Mouse (Mus musculus) CH12.LX (cell line): Measurements from ENCODE around the gene Adam1b.

Experiments used
- BHLHE40 ChIP-seq: IDR thresholded peaks from 2 replicates; pipeline ENCODE4 v1.6.1; 2011; ENCODE audit warnings: mild to moderate bottlenecking, low read depth, low read length, improper control_type of control experiment
- CTCF ChIP-seq, 2 experiments: IDR thresholded peaks in 1 of 2; conservative IDR thresholded peaks in 1 of 2; 2 replicates each; pipeline ENCODE4 v1.5.1; 2011 to 2012; ENCODE audit warnings: low read depth in 2 of 2, low read length in 2 of 2, improper control_type of control experiment in 1 of 2, inconsistent platforms in 1 of 2, mild to moderate bottlenecking in 1 of 2, moderate library complexity in 1 of 2
- EP300 ChIP-seq: IDR thresholded peaks from 2 replicates; pipeline ENCODE4 v1.6.1; 2011; ENCODE audit warnings: low read length, improper control_type of control experiment
- HCFC1 ChIP-seq: IDR thresholded peaks from 2 replicates; pipeline ENCODE4 v1.6.1; 2012; ENCODE audit warnings: low read depth, mild to moderate bottlenecking, inconsistent platforms, low read length, improper control_type of control experiment
- MXI1 ChIP-seq: IDR thresholded peaks from 2 replicates; pipeline ENCODE4 v1.6.1; 2011; ENCODE audit warnings: mild to moderate bottlenecking, low read depth, low read length, improper control_type of control experiment
- NRF1 ChIP-seq: IDR thresholded peaks from 2 replicates; pipeline ENCODE4 v1.6.1; 2014; ENCODE audit warnings: low read depth, mild to moderate bottlenecking, inconsistent platforms, low read length, improper control_type of control experiment, moderate library complexity
- POLR2A ChIP-seq: IDR thresholded peaks from 2 replicates; pipeline ENCODE4 v1.6.1; 2011; ENCODE audit warnings: low read depth, mild to moderate bottlenecking, improper control_type of control experiment, low read length
- POLR2AphosphoS2 ChIP-seq: IDR thresholded peaks from 2 replicates; pipeline ENCODE4 v1.6.1; 2011; ENCODE audit warnings: low read depth, low read length, improper control_type of control experiment
- TBP ChIP-seq: conservative IDR thresholded peaks from 2 replicates; pipeline ENCODE4 v1.6.1; 2011; ENCODE audit warnings: low read depth, low read length, improper control_type of control experiment
- UBTF ChIP-seq: IDR thresholded peaks from 2 replicates; pipeline ENCODE4 v1.6.1; 2012; ENCODE audit warnings: low read depth, mild to moderate bottlenecking, inconsistent platforms, low read length, improper control_type of control experiment, moderate library complexity
- USF2 ChIP-seq: conservative IDR thresholded peaks from 2 replicates; pipeline ENCODE4 v1.6.1; 2011; ENCODE audit warnings: low read depth, low read length, improper control_type of control experiment
- ZMIZ1 ChIP-seq: IDR thresholded peaks from 2 replicates; pipeline ENCODE4 v1.6.1; 2012; ENCODE audit warnings: low read depth, mild to moderate bottlenecking, inconsistent platforms, low read length, improper control_type of control experiment

- TF ChIP-seq POLR2A = no peak
- TF ChIP-seq MXI1 = no peak
- TF ChIP-seq CTCF (conservative IDR thresholded peaks at IDR 0.05 in 1 of 2, IDR thresholded peaks at IDR 0.05 in 1 of 2; ENCODE audit: low read depth in 2 of 2, low read length in 2 of 2) = no peak
- TF ChIP-seq TBP = no peak
- no peak for TF ChIP-seq BHLHE40
- no peak for TF ChIP-seq USF2
- TF ChIP-seq EP300 = no peak
- no peak for TF ChIP-seq NRF1
- TF ChIP-seq POLR2AphosphoS2 = no peak
- no peak for TF ChIP-seq UBTF
- no peak for TF ChIP-seq HCFC1
- TF ChIP-seq ZMIZ1 = no peak
Measured at GRCm38 (mm10) chr5:121547084-121547483, 43.8 kb upstream of the Adam1b start.
